Mouse (Mus musculus): ENCODE data around the gene 1700025G04Rik. TPM values are rescaled to one million over a fixed set of nuclear protein-coding genes. Genes with fewer than 3 reads are reported as not detected.
"Not testable (repeated sequence)": the region's sequence is repeated elsewhere in the genome, so short reads cannot be mapped to it uniquely, and the experiment has no call there.

Gene 1700025G04Rik
- polyA plus RNA-seq, 1 experiment = 2.3 TPM

DNA sequence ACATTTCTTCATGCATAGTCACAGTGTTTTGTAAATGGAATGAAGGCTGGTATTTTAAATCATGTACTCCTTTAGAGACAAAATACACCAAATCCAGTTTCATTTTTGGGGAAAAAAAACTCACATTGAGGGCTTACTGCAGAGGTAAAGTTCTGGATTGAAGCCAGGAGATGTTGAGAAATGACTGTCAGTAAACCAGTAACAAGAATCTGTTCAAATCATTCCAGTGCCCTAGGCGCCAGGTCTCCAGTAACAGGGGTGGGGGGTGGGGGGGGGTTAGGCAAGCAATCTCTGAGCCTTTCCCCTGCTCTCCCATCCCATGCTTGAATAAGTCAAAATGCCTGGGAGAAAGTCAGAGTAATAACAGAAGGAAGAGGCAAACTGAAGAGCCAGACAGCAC, 234.4 kb downstream of the 1700025G04Rik start:
- no peak for DNase-seq (ENCODE audit: low read depth)

DNA sequence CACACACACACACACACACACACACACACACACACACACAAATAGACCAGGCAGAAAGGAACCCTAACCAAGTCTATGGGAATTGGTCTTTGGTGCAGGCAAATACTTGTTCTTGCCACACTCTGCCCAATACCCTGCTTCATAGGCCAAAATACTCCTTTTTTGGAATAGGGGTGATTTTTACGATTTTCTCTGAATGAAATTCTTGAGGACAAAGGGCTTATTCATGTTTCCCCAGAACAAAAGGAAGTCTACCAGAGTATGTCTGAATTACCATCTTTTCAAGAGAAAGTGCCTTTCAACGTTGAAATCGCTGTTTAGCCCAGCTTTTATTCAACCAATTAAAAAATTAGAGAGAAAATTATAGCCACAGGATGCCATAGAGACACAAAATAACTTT, 237.9 kb downstream of the 1700025G04Rik start:
- DNase-seq (ENCODE audit: low read depth) = no peak

DNA sequence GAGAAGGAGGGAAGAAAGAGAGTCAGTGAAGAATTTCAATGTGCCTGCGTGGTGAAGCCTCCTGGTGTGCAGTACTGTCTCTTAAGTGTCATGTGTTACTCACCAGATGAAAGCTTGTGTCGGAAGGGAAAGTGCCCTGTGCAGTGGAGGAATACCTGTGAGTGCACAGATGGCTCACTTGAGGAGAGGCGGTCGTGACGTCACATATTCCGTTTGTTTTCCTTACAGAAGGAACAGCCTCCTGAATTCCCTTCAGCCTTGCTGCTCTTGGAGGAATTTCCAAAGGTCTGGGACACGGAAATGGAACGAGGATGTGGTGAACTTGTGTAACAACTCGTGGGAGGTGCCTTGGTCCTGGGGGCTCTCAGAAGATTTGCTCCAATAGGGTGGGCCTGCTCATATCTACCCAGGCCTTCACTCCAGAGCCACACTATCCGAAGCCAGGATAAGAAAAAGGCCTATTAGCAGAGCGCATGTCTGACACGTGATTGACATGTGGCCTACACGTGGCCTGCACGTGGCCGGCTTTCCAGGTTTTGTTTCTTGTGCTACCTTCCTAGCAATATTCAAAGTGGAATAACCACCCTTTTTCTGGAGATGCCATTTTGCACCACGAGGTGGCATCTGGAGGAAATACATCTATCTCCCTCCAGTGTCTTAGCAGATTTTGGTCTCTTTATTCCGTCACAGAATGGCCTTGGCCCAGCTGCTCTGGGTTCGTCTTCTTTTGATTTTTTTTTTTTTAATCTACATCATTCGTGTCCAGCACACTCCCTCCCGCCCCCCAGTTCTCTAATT, 238.7 kb downstream of the 1700025G04Rik start:
- DNase-seq (ENCODE audit: low read depth) = no peak

DNA sequence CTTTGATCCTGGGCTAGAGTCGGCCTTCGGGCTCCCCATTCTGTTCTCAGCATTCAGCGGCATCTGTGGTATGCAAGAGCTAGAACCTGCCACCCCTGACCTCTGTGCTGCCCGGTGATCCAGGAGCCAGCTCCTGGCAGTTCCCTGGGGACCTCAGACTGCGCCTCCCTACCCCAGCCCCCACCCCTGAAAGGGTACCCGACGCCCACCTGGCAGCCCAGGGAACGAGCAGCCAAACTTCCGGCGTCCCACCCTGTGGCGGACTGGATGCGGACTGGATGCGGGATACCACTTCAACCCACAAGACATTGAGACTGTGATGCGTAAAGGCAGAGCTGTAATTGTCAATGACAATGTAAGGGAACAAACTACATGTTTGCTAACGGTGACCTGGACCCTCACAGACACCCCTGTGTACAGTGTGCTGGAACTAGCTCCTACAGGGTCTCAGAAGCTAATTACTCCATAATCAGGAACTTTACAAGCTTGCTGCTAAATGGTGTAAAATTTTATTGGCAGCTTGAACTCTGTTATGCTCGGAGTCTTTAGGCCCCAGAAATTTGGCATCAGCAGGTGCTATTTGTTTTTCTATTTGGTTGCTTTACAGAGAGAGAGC, 239.8 kb downstream of the 1700025G04Rik start:
- no peak for DNase-seq (ENCODE audit: low read depth)

DNA sequence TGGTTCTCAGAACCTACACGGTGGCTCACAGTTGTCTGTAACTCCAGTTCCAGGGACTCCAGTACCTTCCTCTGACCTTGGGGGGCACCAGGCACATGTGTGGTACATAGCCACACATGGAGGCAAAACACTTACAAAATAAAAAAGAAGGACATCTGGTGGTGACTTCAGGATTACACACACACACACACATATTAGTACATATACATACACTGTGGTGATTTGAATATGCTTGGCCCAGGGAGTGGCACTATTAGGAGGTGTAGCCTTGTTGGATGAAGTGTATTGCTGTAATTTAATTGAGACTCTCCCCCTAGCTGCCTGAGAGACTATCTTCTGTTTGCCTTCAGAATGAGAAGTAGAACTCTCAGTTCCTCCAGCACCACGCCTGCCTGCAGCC, 241.6 kb downstream of the 1700025G04Rik start:
- no peak for DNase-seq (ENCODE audit: low read depth)

DNA sequence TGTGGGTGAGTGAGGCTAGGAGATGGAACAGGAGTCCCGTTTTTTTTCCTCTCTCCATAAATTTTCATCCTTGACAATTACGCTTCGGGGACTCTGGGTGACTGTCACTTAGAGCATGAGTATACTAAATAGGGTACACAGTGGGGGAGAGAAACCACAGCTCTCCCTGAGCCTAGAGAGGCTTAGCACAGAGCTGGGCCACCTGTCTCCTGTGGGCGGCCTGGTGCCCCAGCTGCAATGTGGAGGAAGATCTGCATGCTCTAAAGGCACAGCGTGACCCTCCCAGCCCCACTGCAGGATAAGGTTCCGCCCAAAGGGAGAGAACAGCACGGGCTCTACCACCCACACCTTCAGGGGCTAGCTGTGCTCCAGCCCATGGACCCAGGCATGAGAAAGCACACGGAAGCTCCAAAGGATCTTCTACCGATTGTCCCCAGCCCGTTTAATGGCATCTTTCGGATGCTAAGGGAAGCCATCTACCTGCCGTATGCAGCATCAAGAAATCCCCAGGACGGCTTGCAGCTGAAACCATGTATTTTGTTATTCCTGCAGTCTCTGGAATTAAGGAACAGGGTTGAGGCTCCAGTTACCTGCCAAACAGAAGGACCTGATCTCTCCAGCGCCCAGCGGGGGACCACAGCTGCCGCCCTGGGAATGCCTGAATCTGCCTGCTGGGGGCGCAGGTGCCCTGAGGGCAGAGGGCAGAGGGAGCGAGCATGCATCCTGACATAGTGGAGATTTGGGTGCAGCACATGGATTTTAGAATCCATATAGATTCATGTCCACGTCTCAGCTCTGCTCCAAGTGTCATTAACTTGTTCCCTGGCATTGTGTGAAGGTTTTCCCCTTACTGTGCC, 243.8 kb downstream of the 1700025G04Rik start:
- no peak for DNase-seq (ENCODE audit: low read depth)

DNA sequence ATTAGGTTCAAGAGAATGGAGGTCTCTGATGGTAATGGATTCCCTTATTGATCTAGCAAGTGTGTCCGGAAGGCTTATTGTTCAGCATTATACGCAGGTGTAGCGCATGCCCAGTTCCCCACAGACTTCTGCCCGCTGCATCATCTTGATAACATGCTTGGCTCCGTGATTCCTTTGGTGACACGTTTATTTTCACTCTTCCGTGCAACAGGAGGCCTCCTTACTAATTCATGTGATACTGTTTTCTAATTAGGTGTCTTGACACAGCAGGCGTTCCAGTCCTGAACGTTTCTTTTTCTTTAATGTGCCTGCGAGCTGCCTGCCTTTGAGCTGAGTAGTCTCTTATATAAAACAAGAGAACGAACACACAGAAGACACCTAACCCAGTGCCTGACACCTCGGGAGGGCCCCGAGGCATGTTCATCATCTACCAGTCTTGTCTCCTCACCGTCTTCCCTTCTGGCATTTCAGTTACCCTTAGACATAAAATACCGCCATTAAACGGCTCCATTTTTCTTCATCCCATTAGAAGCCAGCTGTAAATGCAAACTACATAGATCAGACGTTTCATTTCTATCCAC, 244.6 kb downstream of the 1700025G04Rik start:
- DNase-seq (ENCODE audit: low read depth) = no peak

DNA sequence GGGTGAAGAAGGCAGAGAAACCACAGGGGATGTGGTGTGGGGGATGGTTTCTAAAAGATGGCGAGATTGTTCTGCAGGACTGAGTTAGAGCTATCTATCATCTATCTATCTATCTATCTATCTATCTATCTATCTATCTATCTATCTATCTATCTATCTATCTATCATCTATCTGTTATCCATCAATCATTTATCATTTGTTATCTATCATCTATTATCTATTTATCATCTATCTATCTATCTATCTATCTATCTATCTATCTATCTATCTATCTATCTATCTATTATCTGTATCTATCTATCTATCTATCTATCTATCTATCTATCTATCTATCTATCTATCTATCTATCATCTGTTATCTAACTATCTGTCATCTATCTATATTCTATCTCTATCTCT, 249.6 kb downstream of the 1700025G04Rik start:
- DNase-seq (ENCODE audit: low read depth) = not testable (repeated sequence)

DNA sequence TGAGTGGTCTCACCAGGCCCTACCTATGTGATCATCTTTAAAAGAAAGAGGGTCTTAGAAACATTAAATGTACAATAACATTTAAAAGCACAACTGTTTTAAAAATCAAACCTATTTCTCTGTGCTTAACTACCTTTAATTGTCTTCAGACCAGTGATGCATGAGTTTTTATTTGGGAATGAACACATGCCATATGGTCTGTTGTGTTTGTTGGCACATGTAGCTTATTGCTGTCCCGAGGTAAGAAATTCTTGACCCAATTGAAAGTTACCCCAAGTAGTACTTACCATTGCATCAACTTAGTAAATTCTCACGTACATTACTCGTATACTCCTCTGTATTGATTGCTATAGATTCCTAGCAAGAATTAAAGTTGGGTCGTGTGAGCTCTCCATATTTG, 254.7 kb downstream of the 1700025G04Rik start:
- no peak for DNase-seq (ENCODE audit: low read depth)

DNA sequence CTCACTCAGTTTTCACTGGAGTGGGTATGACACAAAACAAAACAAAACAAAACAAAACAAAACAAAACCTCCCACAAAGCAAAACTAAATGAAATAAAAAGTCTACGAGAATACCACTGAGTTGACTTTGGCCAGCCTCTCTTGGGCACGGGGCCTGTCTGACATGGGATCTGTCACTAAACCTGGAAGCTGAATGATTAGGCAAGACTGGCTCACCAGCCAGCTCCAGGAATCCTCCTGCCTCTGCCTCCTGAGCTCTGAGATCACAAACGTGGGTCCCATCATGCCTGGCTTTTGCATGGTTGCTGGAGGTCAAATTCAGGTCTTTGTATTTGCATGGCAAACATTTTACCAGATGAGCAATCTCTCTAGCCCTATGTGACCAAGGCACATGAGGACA, 258.1 kb downstream of the 1700025G04Rik start:
- no peak for DNase-seq (ENCODE audit: low read depth)

DNA sequence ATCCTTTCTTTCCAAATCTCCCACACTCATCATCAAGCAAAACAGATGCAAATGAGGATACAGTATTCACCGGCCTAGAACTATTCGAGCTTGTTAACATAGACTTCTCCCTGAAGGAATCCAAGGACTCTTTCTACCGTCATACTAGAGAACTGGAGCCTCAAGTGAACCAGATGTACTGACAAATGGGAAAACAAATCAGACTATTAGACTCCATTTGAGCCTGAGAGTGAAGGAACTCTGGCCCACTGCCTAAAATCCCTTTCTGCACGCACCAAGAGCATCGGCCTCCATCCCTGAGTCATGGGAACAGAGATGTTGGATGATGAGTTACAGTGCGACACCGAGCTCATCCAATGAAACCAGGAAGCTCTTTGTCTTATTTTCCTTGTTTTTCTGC, 264.9 kb downstream of the 1700025G04Rik start:
- no peak for DNase-seq (ENCODE audit: low read depth)

DNA sequence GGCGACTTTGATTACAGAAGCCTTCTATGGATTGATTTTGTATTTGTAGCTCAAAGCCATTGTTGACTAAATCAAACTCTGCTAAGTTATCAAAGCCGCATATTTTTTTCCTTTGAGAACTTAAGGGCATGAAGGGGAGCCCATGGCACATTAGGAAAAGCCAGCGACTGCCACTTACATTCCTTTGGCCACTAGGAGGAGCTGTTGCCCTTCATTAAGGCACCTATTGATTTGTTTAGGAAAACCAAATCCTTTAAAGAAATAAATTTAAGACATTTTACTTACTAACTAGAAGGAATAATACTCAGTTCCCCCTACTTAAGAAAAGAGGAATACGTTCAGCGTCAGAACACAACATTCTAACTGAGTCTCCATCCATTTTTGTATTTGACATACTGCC, 269.5 kb downstream of the 1700025G04Rik start:
- no peak for DNase-seq (ENCODE audit: low read depth)

DNA sequence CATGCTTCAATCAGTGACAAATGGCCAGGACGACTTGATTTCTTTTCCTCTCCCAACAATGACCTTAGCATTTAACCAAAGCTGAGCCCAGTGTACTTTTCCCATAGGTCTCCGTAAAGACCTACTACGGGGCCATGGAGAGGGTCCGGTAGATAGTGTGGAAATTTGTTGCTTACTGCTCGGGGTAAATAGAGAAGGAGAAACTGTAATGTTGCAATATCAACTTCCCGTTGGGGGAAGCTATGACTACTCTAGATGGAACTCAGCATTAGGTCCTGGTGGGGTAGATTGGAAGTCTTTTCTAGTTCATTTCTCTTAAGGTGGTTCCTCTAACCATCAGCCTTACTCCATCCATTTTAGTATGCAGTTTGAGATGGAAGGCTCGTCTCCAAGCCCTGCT, 270.7 kb downstream of the 1700025G04Rik start:
- DNase-seq (ENCODE audit: low read depth) = no peak

DNA sequence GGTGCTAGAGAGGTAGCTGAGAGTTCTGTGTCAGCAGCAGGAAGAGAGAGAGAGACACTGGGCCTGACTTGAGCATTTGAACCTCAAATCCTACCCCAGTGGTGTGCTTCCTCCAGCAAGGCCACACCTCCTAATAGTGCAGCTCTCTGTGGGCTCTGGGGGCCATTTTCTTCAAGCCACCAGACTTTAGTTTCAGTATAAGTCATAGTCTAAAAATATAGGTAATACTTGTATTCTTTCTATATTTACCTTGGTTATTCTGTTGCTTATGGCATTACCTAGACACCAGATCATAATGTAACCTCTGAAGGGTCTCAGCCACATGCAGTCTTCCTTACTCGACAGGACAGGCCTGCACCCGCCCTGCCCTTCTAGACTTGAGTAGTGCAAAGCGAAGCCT, 273.9 kb downstream of the 1700025G04Rik start:
- no peak for DNase-seq (ENCODE audit: low read depth)

DNA sequence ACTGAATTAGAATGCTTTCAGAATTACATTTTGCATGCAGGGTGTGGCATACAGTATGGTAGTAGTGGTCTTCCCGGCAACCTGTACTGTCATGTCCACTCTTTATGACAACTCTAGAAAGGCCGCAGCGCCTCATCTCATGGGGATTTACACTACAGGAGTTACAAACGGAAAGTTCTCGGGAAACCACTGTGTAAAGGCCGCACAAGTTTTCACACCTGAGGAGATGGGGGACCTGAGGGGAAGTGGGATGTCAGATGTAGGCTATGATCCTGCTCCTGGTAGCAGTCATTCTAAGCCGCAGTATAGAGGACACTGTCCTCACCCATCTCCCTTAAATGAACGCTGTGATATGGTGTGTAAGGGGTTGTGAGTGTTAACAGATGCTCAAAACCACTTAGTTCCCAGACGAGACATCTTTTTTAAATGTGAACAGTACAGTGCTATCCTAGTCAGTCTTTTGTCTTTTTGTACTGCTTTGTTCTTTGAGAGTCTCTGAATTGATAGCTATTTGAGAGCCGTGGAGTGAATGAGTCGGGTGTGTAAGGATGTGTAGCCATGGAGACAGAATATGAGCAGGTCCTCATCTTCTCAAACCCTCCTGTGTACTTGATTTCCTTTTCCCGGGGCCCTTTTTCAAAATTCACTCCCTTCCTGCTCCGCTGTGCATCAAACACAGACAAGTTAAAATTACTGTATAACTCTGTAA, 277.8 kb downstream of the 1700025G04Rik start:
- no peak for DNase-seq (ENCODE audit: low read depth)

DNA sequence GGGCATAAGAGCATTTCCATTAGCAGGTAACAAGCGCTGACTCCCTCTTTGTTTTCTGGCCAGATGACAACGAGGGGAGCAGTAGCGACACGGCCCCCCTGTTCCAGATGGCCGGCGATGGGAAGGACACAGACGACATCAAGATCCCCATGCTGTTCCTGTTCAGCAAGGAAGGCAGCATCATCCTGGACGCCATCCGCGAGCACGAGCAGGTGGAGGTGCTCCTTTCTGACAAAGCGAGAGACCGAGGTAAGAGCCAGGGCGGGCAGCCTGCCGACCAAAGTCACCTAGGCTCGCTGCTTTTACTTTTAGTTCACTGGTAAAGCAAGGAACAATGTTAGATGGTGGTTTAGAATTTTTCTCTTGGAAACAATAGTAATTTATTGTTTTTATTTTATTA, 278.5 kb downstream of the 1700025G04Rik start:
- DNase-seq (ENCODE audit: low read depth) = no peak

DNA sequence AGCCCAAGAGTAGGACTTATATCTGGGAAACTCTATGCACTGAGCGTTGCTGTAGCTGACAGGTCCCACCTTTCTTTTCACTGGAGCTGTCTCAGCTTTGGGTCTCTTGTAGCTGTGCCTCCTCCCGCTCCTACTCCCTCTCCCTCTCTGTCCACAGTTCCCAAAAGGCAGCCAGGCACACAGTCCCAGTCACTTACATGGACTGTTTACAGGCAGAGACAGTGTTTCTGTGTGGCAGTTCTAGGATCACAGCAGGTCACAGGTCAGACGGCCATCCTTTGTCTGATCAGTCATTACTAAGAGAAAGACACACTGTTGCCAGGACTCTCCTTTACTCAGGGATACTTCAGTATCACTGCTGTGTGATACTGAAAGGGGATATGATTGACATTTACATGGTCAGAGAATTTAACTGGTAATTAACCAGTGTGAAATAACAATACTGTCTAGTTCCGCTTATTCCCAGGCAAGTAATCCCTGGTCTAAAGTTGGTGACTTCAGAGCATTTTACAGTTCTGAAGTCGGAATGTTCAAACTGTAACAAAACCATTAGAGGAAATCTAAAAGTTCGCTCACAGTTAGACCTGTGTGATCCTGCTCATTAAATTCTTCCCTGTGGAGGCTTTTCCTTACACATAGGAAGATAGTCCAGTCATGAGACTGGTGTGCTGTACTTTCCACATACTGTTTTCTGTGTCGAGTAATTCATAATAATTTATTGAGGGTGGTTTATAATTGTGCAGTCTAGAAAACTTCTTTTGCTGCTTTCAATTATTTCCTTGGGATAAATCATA, 279.1 kb downstream of the 1700025G04Rik start:
- no peak for DNase-seq (ENCODE audit: low read depth)

DNA sequence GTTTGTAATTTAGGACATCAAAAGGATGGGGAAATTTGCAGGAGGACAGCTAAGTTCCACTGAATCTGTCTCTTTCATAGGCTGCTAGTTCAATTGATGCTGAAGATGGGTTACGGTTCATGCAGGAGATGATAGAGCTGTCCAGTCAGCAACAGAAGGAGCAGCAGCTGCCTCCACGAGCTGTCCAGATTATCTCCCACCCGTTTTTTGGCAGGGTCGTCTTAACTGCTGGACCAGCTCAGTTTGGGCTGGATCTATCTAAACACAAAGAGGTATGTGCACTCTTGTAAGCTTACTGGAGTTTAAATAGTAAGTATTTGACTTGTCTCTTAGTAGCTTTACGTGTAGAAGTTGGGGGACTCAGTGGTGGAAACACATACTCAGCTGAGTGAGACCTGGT, 282.6 kb downstream of the 1700025G04Rik start:
- DNase-seq (ENCODE audit: low read depth) = no peak

DNA sequence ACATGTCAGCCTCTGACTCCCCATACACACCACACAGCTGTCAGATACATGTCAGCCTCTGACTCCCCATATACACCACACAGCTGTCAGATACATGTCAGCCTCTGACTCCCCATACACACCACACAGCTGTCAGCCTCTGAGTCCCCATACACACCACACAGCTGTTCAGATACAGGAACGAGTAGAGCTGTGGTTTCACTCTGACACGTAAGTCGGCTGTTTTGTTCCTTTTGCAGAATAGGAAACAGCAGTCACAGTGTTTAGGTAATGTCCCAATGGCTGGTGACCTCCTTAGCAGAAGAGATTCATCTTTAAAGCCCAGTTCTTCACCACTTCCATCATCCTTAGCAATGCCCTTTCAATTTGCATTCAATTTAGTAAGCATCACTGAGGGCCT, 287.1 kb downstream of the 1700025G04Rik start:
- not testable (repeated sequence) for DNase-seq (ENCODE audit: low read depth)

All from gonadal fat pad, adult 2 months (tissue).